Mouse (Mus musculus): Measurements from ENCODE around the gene Rcn1.

Rcn1 gene

GRCm38 (mm10) chr2:105337171-105337875 is 61.8 kb downstream of the Rcn1 start:
- no peak for DNase-seq (ENCODE audit: low read depth, low spot score)

DNA sequence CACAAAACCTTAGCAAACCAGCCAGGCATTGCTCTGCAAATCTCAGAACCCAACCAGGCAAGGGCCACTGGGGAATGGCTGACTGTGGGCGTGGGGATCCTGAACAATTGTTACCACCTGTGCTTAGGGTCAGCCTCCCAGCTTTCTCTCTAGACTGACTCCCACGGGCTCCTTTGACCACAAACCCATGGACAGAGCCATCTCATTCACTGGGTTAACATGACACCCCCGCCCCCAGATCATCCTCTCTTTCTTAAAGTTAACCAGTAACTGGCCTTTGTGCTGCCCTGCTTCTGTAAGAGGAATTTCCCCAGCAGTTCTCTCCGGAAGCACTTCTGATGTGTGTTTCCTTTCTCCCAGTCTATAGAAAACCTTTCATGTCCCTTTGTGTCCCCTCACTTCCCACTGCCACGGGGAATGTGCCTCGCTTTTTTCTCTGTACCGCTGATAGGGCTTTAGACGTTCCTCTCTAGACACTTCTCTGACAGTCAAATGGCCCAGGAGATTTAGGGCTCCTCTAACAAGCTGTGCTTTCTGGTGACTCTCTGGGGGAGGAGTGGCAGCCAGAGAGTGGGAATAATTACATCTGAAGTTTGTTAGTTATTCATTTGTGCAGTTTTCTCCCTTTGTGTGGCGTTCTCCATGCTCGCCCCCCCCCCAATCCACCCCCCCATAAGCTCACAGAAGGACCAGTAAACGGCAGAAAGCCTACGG is 62.6 kb downstream of the Rcn1 start:
- DNase-seq (ENCODE audit: low read depth, low spot score): no peak
